Mouse (Mus musculus): Measurements from ENCODE around the gene Limk1. TPM values are rescaled to one million over a fixed set of nuclear protein-coding genes. Genes with fewer than 3 reads are reported as not detected.

Limk1 gene
- polyA plus RNA-seq, 1 experiment from 2014 or later, result 4.1 TPM

GRCm38 (mm10) chr5:134644643-134645118 is 43.7 kb downstream of the Limk1 start:
- peak; percentile 25; the same call in 1 of the 2 replicates for ATAC-seq
- Histone ChIP-seq H3K36me3 (no peaks in the 10 kb centered on the region), H3K4me3 (replicated peaks) (no peak overlapping the region), H3K4me2 (replicated peaks) (no peak overlapping the region), H3K27ac (peak overlapping the region; percentile 56; the same call in 1 of the 2 replicates), H3K4me1 (replicated peaks) (0 out of 2 replicates have a peak, but pooled peaks cover 5% of the 10 kb centered on the region), H3K27me3 (replicated peaks) (no peaks in the 10 kb centered on the region), H3K9me3 (no peaks in the 10 kb centered on the region), H3K9ac (no peak overlapping the region)
- 35% methylated on average over 8 of the region's 8 CpGs for WGBS

- Histone ChIP-seq H3K4me1 (replicated peaks) (0 out of 2 replicates have a peak, but pooled peaks cover 5% of the 10 kb centered on the region), H3K27me3 (replicated peaks) (no peaks in the 10 kb centered on the region), H3K36me3 (no peaks in the 10 kb centered on the region), H3K9me3 (no peaks in the 10 kb centered on the region), H3K4me2 (replicated peaks) (no peak overlapping the region), H3K4me3 (replicated peaks) (no peak overlapping the region), H3K27ac (peak overlapping the region; percentile 56; the same call in 1 of the 2 replicates), H3K9ac (no peak overlapping the region)
- 93% methylated on average over 1 of the region's 1 CpGs for WGBS
- ATAC-seq, result no peak
These were observed 44.3 kb downstream of the Limk1 start for GRCm38 (mm10) chr5:134644121-134644520.

GRCm38 (mm10) chr5:134640371-134640770 is 48.0 kb downstream of the Limk1 start:
- no peak overlapping the region for H3K4me2 ChIP-seq (replicated peaks)
- no peak overlapping the region for H3K4me3 ChIP-seq (replicated peaks)
- no peaks in the 10 kb centered on the region for H3K27me3 ChIP-seq (replicated peaks)
- no peak for ATAC-seq
- WGBS, result 94% methylated on average over 3 of the region's 3 CpGs
- H3K4me1 ChIP-seq (replicated peaks), result peaks cover 11% of the 10 kb centered on the region; the same call in 1 of the 2 replicates
- 0 out of 2 replicates have a peak, but pooled peaks cover 2% of the 10 kb centered on the region for H3K36me3 ChIP-seq
- H3K9me3 ChIP-seq, result no peaks in the 10 kb centered on the region
- H3K9ac ChIP-seq, result no peak overlapping the region
- no peak overlapping the region for H3K27ac ChIP-seq

GRCm38 (mm10) chr5:134639269-134639682 is 49.1 kb downstream of the Limk1 start, which contains the start of gene Eif4h:
Eif4h (minus strand) TSS chr5:134639490.
- no peaks in the 10 kb centered on the region for H3K27me3 ChIP-seq (replicated peaks)
- peak within 1 kb of the TSS; percentile 96 for H3K27ac ChIP-seq
- peak within 1 kb of the TSS; percentile 100 for H3K9ac ChIP-seq
- ATAC-seq, result peak; percentile 96
- H3K4me3 ChIP-seq (replicated peaks), result peak within 1 kb of the TSS; percentile 100
- H3K9me3 ChIP-seq, result no peaks in the 10 kb centered on the region
- H3K4me2 ChIP-seq (replicated peaks), result peak within 1 kb of the TSS; percentile 79
- under 1% methylated on average over 52 of the region's 52 CpGs for WGBS
- peaks cover 8% of the 10 kb centered on the region; the same call in 1 of the 2 replicates for H3K4me1 ChIP-seq (replicated peaks)
- H3K36me3 ChIP-seq, result peaks cover 7% of the 10 kb centered on the region; the same call in 1 of the 2 replicates

GRCm38 (mm10) chr5:134638461-134639268 is 49.7 kb downstream of the Limk1 start:
- H3K27me3 ChIP-seq (replicated peaks), result no peaks in the 10 kb centered on the region
- H3K9ac ChIP-seq, result peak overlapping the region; percentile 100
- H3K4me3 ChIP-seq (replicated peaks), result peak overlapping the region; percentile 100
- peak overlapping the region; percentile 55 for H3K4me2 ChIP-seq (replicated peaks)
- ATAC-seq, result peak; percentile 76
- WGBS, result under 1% methylated on average over 85 of the region's 85 CpGs
- H3K9me3 ChIP-seq, result no peaks in the 10 kb centered on the region
- peak overlapping the region; percentile 96 for H3K27ac ChIP-seq
- H3K4me1 ChIP-seq (replicated peaks), result peaks cover 6% of the 10 kb centered on the region; the same call in 1 of the 2 replicates
- peaks cover 7% of the 10 kb centered on the region; the same call in 1 of the 2 replicates for H3K36me3 ChIP-seq

GRCm38 (mm10) chr5:134637820-134638367 is 50.5 kb downstream of the Limk1 start:
- Histone ChIP-seq H3K27me3 (replicated peaks) (no peaks in the 10 kb centered on the region), H3K36me3 (peaks cover 11% of the 10 kb centered on the region; the same call in 1 of the 2 replicates), H3K27ac (peak overlapping the region; percentile 96; the same call in 1 of the 2 replicates), H3K4me2 (replicated peaks) (peak overlapping the region; percentile 55), H3K4me1 (replicated peaks) (peaks cover 6% of the 10 kb centered on the region; the same call in 1 of the 2 replicates), H3K9ac (peak overlapping the region; percentile 100), H3K4me3 (replicated peaks) (peak overlapping the region; percentile 100), H3K9me3 (no peaks in the 10 kb centered on the region)
- WGBS, result 22% methylated on average over 5 of the region's 5 CpGs
- no peak for ATAC-seq

- ATAC-seq, result no peak
- Histone ChIP-seq H3K9ac (no peak overlapping the region), H3K4me3 (replicated peaks) (no peak overlapping the region), H3K36me3 (peaks cover 16% of the 10 kb centered on the region; the same call in 1 of the 2 replicates), H3K27me3 (replicated peaks) (no peaks in the 10 kb centered on the region), H3K4me2 (replicated peaks) (no peak overlapping the region), H3K27ac (no peak overlapping the region), H3K4me1 (replicated peaks) (peaks cover 5% of the 10 kb centered on the region; the same call in 1 of the 2 replicates), H3K9me3 (no peaks in the 10 kb centered on the region)
- WGBS, result 61% methylated on average over 2 of the region's 2 CpGs
These were observed 55.6 kb downstream of the Limk1 start for GRCm38 (mm10) chr5:134632841-134633240.

- Histone ChIP-seq H3K4me2 (replicated peaks) (no peak overlapping the region), H3K27ac (no peak overlapping the region), H3K9me3 (no peaks in the 10 kb centered on the region), H3K9ac (no peak overlapping the region), H3K4me3 (replicated peaks) (no peak overlapping the region), H3K4me1 (replicated peaks) (no peaks in the 10 kb centered on the region), H3K27me3 (replicated peaks) (no peaks in the 10 kb centered on the region), H3K36me3 (peaks cover 26% of the 10 kb centered on the region)
- no peak for ATAC-seq
These were observed 57.6 kb downstream of the Limk1 start for GRCm38 (mm10) chr5:134630835-134631234.

- no peaks in the 10 kb centered on the region for H3K4me1 ChIP-seq (replicated peaks)
- ATAC-seq, result peak; percentile 48
- no peak overlapping the region for H3K9ac ChIP-seq
- no peak overlapping the region for H3K4me3 ChIP-seq (replicated peaks)
- H3K9me3 ChIP-seq, result no peaks in the 10 kb centered on the region
- H3K27ac ChIP-seq, result no peak overlapping the region
- WGBS, result 49% methylated on average over 4 of the region's 4 CpGs
- no peaks in the 10 kb centered on the region for H3K27me3 ChIP-seq (replicated peaks)
- no peak overlapping the region for H3K4me2 ChIP-seq (replicated peaks)
- peaks cover 33% of the 10 kb centered on the region for H3K36me3 ChIP-seq
These were observed 58.9 kb downstream of the Limk1 start for GRCm38 (mm10) chr5:134629508-134629907.

- Histone ChIP-seq H3K27ac (no peak overlapping the region), H3K9me3 (no peaks in the 10 kb centered on the region), H3K27me3 (replicated peaks) (no peaks in the 10 kb centered on the region), H3K36me3 (peaks cover 70% of the 10 kb centered on the region), H3K4me3 (replicated peaks) (no peak overlapping the region), H3K4me2 (replicated peaks) (no peak overlapping the region), H3K4me1 (replicated peaks) (no peaks in the 10 kb centered on the region), H3K9ac (no peak overlapping the region)
- WGBS, result 74% methylated on average over 2 of the region's 2 CpGs
- ATAC-seq, result no peak
These were observed 66.3 kb downstream of the Limk1 start for GRCm38 (mm10) chr5:134622069-134622468.

- Histone ChIP-seq H3K4me2 (replicated peaks) (no peak overlapping the region), H3K9ac (no peak overlapping the region), H3K4me3 (replicated peaks) (no peak overlapping the region), H3K4me1 (replicated peaks) (no peaks in the 10 kb centered on the region), H3K27me3 (replicated peaks) (no peaks in the 10 kb centered on the region), H3K27ac (no peak overlapping the region), H3K36me3 (peaks cover 68% of the 10 kb centered on the region), H3K9me3 (no peaks in the 10 kb centered on the region)
- 89% methylated on average over 16 of the region's 16 CpGs for WGBS
- no peak for ATAC-seq
These were observed 67.2 kb downstream of the Limk1 start for GRCm38 (mm10) chr5:134621099-134621640.

- H3K4me1 ChIP-seq (replicated peaks), result no peaks in the 10 kb centered on the region
- peaks cover 62% of the 10 kb centered on the region for H3K36me3 ChIP-seq
- no peak overlapping the region for H3K27ac ChIP-seq
- no peak overlapping the region for H3K9ac ChIP-seq
- H3K4me2 ChIP-seq (replicated peaks), result no peak overlapping the region
- ATAC-seq, result no peak
- H3K4me3 ChIP-seq (replicated peaks), result no peak overlapping the region
- H3K27me3 ChIP-seq (replicated peaks), result no peaks in the 10 kb centered on the region
- no peaks in the 10 kb centered on the region for H3K9me3 ChIP-seq
- WGBS, result 87% methylated on average over 9 of the region's 9 CpGs
These were observed 67.9 kb downstream of the Limk1 start for GRCm38 (mm10) chr5:134620457-134620856.
